Mouse (Mus musculus): Measurements from ENCODE around the gene Bcas3.

- TF ChIP-seq CTCF (IDR thresholded peaks at IDR 0.05; ENCODE audit: low read depth, low read length): no peak
- TF ChIP-seq POLR2AphosphoS5 (IDR thresholded peaks at IDR 0.05; ENCODE audit: insufficient replicate concordance, low read depth, low read length): no peak
- TF ChIP-seq TAL1 (conservative IDR thresholded peaks at IDR 0.05; ENCODE audit: low read depth, low read length): no peak
Observed at GRCm38 (mm10) chr11:85811676-85812075, 458.7 kb downstream of the Bcas3 start.

Measured in G1E (cell line).